Mouse (Mus musculus): ENCODE measurements around the gene Supv3l1. TPM values are rescaled to one million over a fixed set of nuclear protein-coding genes. Genes with fewer than 3 reads are reported as not detected.

The Supv3l1 gene
- polyA plus RNA-seq, 1 experiment = 19.7 TPM

DNA sequence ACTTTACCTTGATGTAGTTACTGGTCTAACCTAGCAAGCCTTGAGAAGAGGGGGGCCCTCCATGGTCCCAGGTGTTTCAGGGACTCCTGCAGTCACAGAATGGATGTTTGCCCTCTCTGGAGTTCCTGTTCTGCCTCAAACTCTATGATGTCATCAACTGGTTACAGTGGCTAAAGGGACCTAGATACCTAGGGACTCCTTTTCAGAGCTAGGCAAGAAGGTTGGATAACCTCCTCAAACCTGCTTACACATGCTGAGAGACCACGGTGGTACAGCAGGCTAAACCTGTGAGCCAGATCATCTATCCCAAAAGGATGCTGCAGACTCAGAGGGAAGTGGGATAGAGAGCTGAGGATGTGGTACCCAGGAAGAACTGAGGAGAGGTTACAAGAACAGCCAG, 69.7 kb downstream of the Supv3l1 start, which contains the start of gene Hk1:
TSS of gene Hk1 (minus strand) at position 101 of the 400 bp plus-strand sequence.
- H3K27ac ChIP-seq (ENCODE audit: insufficient read depth, low read length) = no peak within 1 kb of the TSS
- H3K4me3 ChIP-seq (ENCODE audit: insufficient read depth, low read length) = no peak within 1 kb of the TSS
- TF ChIP-seq POLR2A (IDR thresholded peaks at IDR 0.05; ENCODE audit: low read depth, low read length) = no peak
- TF ChIP-seq CTCF (IDR thresholded peaks at IDR 0.05; ENCODE audit: borderline replicate concordance, insufficient read depth, low read length) = no peak
- H3K4me1 ChIP-seq (ENCODE audit: control insufficient read depth, insufficient read depth, low read length) = no peaks in the 10 kb centered on the region

Other genes with a start within 250 kb of the Supv3l1 start
- 1.6 and 1.9 TPM in 2 replicates for gene Tspan15, start 218.5 kb downstream of the Supv3l1 start, polyA plus RNA-seq (2011; ENCODE audit: insufficient read length, low read depth, missing spikeins)
- gene Tacr2, start 197.3 kb downstream of the Supv3l1 start, polyA plus RNA-seq (2011; ENCODE audit: insufficient read length, low read depth, missing spikeins) = not detected in 2 replicates
- gene Hk1, start 69.8 kb downstream of the Supv3l1 start, polyA plus RNA-seq (2011; ENCODE audit: insufficient read length, low read depth, missing spikeins) = 45.3 and 56.5 TPM in 2 replicates
- not detected in 2 replicates for gene Hkdc1, start 27.2 kb downstream of the Supv3l1 start, polyA plus RNA-seq (2011; ENCODE audit: insufficient read length, low read depth, missing spikeins)
- not detected in 2 replicates for gene 4930507D05Rik, start 249 bp downstream of the Supv3l1 start, polyA plus RNA-seq (2011; ENCODE audit: insufficient read length, low read depth, missing spikeins)
- 72.3 and 78.1 TPM in 2 replicates for gene Vps26a, start 37.1 kb upstream of the Supv3l1 start, polyA plus RNA-seq (2011; ENCODE audit: insufficient read length, low read depth, missing spikeins)
- gene Srgn, start 77.7 kb upstream of the Supv3l1 start, polyA plus RNA-seq (2011; ENCODE audit: insufficient read length, low read depth, missing spikeins) = 0.72 and 1.9 TPM in 2 replicates
- 34.4 and 37.0 TPM in 2 replicates for gene Kif1bp, start 128.7 kb upstream of the Supv3l1 start, polyA plus RNA-seq (2011; ENCODE audit: insufficient read length, low read depth, missing spikeins)
- 68.2 and 82.4 TPM in 2 replicates for gene Ddx21, start 152.5 kb upstream of the Supv3l1 start, polyA plus RNA-seq (2011; ENCODE audit: insufficient read length, low read depth, missing spikeins)
- 119 and 165 TPM in 2 replicates for gene Ddx50, start 201.5 kb upstream of the Supv3l1 start, polyA plus RNA-seq (2011; ENCODE audit: insufficient read length, low read depth, missing spikeins)